Mouse (Mus musculus) heart, postnatal 4 days (tissue): ENCODE measurements around the gene Sdk1. TPM values are rescaled to one million over a fixed set of nuclear protein-coding genes. Genes with fewer than 3 reads are reported as not detected.

Experiments
- DNase-seq: peaks from one replicate; pipeline ENCODE4 v3.0.0; 2021
- total RNA-seq, 2 experiments: library from RNA; stranded (reverse); gene quantifications; 2 replicates each; pipeline ENCODE4 v1.2.3; 2021

Sdk1 gene
- total RNA-seq, 2 experiments from 2014 or later, result 14.1 to 16.1 TPM

- DNase-seq, result no peak
Measured at GRCm38 (mm10) chr5:141645671-141646070, 404.4 kb downstream of the Sdk1 start.

- no peak for DNase-seq
Measured at GRCm38 (mm10) chr5:141646621-141647020, 405.3 kb downstream of the Sdk1 start.

GRCm38 (mm10) chr5:141649831-141650375 lies 408.6 kb downstream of the Sdk1 start:
- no peak for DNase-seq

GRCm38 (mm10) chr5:141651690-141652377 lies 410.5 kb downstream of the Sdk1 start:
- DNase-seq, result no peak

GRCm38 (mm10) chr5:141676371-141676770 lies 435.1 kb downstream of the Sdk1 start:
- DNase-seq, result no peak

GRCm38 (mm10) chr5:141677034-141677433 lies 435.7 kb downstream of the Sdk1 start:
- DNase-seq, result no peak

GRCm38 (mm10) chr5:141677841-141678240 lies 436.6 kb downstream of the Sdk1 start:
- no peak for DNase-seq

GRCm38 (mm10) chr5:141686876-141687420 lies 445.7 kb downstream of the Sdk1 start:
- no peak for DNase-seq

GRCm38 (mm10) chr5:141689442-141690105 lies 448.3 kb downstream of the Sdk1 start:
- DNase-seq, result no peak

GRCm38 (mm10) chr5:141691482-141691975 lies 450.2 kb downstream of the Sdk1 start:
- peak; percentile 66 for DNase-seq

- DNase-seq, result no peak
Measured at GRCm38 (mm10) chr5:141693716-141694115, 452.4 kb downstream of the Sdk1 start.

- DNase-seq, result no peak
Measured at GRCm38 (mm10) chr5:141694901-141695300, 453.6 kb downstream of the Sdk1 start.

- peak; percentile 22 for DNase-seq
Measured at GRCm38 (mm10) chr5:141698406-141698805, 457.1 kb downstream of the Sdk1 start.

- DNase-seq, result no peak
Measured at GRCm38 (mm10) chr5:141720751-141721150, 479.5 kb downstream of the Sdk1 start.

- no peak for DNase-seq
Measured at GRCm38 (mm10) chr5:141727968-141728367, 486.7 kb downstream of the Sdk1 start.

- DNase-seq, result no peak
Measured at GRCm38 (mm10) chr5:141730006-141730405, 488.7 kb downstream of the Sdk1 start.

- peak; percentile 8 for DNase-seq
Measured at GRCm38 (mm10) chr5:141738725-141739124, 497.4 kb downstream of the Sdk1 start.

- no peak for DNase-seq
Measured at GRCm38 (mm10) chr5:141748793-141749192, 507.5 kb downstream of the Sdk1 start.

- DNase-seq, result peak; percentile 16
Measured at GRCm38 (mm10) chr5:141754278-141754677, 513.0 kb downstream of the Sdk1 start.

- peak; percentile 59 for DNase-seq
Measured at GRCm38 (mm10) chr5:141758885-141759284, 517.6 kb downstream of the Sdk1 start.

- DNase-seq, result no peak
Measured at GRCm38 (mm10) chr5:141764111-141764510, 522.8 kb downstream of the Sdk1 start.

- DNase-seq, result no peak
Measured at GRCm38 (mm10) chr5:141768761-141769515, 527.6 kb downstream of the Sdk1 start.

- no peak for DNase-seq
Measured at GRCm38 (mm10) chr5:141771516-141771915, 530.2 kb downstream of the Sdk1 start.
